Mouse (Mus musculus) spleen, adult 2 months (tissue): Measurements from ENCODE around the gene H2-Q7. TPM values are rescaled to one million over a fixed set of nuclear protein-coding genes. Genes with fewer than 3 reads are reported as not detected.
"Not testable (repeated sequence)": the region's sequence is repeated elsewhere in the genome, so short reads cannot be mapped to it uniquely, and the experiment has no call there.

ENCODE experiments used
- DNase-seq, 2 experiments: peaks; one replicate each; pipeline versions ENCODE4 v3.0.0 to v3.0.0-alpha.2; 2012 to 2021; ENCODE audit warnings: low spot score in 2 of 2, low read depth in 1 of 2
- H3K27ac ChIP-seq: fragments of 200-500 bp; 2 replicates; pipeline ENCODE4 v1.5.1; 2012; ENCODE audit warnings: low read length, inconsistent platforms; ENCODE audit not compliant: insufficient read depth
- H3K27me3 ChIP-seq: fragments of 200-500 bp; 2 replicates; pipeline ENCODE4 v1.6.1; 2012; ENCODE audit warnings: mild to moderate bottlenecking, moderate library complexity, low read length, inconsistent platforms; ENCODE audit not compliant: control insufficient read depth, insufficient read depth
- H3K36me3 ChIP-seq: fragments of 200-500 bp; 2 replicates; pipeline ENCODE4 v1.6.1; 2012; ENCODE audit warnings: mild to moderate bottlenecking, low read length, inconsistent platforms; ENCODE audit not compliant: control insufficient read depth, insufficient read depth
- H3K4me1 ChIP-seq: fragments of 200-500 bp; 2 replicates; pipeline ENCODE4 v1.6.1; 2011; ENCODE audit warnings: inconsistent platforms; ENCODE audit not compliant: control insufficient read depth, insufficient read depth, insufficient read length
- H3K4me3 ChIP-seq: fragments of 200-500 bp; 2 replicates; pipeline ENCODE4 v1.5.1; 2011; ENCODE audit warnings: mild to moderate bottlenecking, inconsistent platforms; ENCODE audit not compliant: insufficient read depth, insufficient read length; ENCODE audit errors: extremely low read depth
- CTCF ChIP-seq: fragments of 200-500 bp; IDR thresholded peaks from 2 replicates; pipeline ENCODE4 v1.5.1; 2011; ENCODE audit warnings: mild to moderate bottlenecking, inconsistent platforms; ENCODE audit not compliant: insufficient read depth, insufficient read length, insufficient replicate concordance; ENCODE audit errors: extremely low read depth
- WGBS: fragments of 180-500 bp; shearing (Covaris S2); methylation state at CpG from one replicate; pipeline ENCODE4 v1.1.7; 2018; 5-methylcytosine and 5-hydroxymethylcytosine counted together
- polyA plus RNA-seq: library from polyadenylated mRNA; depleted of rRNA; stranded (reverse); fragments of >200 nt; gene quantifications from 2 replicates; pipeline ENCODE4 v1.2.3, GENCODE M21; 2012

H2-Q7 gene
- polyA plus RNA-seq, 1 experiment: 667 TPM

DNA sequence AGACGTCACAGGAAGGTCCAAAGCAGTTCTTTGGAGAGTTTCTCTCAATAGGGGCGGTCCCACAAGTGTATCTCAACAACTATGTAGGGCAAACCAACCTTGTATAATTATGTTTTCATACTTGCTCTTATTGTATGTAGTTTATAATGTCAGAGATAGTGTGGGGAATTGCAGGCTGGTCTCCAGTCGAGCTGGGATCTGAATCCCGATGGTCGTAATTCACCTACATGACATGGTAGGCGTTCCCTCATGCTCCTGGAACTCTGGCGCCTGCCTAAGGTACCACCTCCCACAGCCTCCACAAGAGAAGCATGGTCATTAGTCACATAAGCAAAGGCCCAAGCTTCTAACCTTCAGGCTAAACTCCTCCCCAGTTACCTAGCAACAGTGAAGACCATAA, 20.2 kb upstream of the H2-Q7 start:
- DNase-seq: no peak
- H3K36me3 ChIP-seq: no peaks in the 10 kb centered on the region
- no peak overlapping the region for H3K27ac ChIP-seq
- 76% methylated on average over 7 of the region's 7 CpGs for WGBS
- H3K27me3 ChIP-seq: no peaks in the 10 kb centered on the region
- H3K4me3 ChIP-seq: no peak overlapping the region
- H3K4me1 ChIP-seq: peaks cover 5% of the 10 kb centered on the region; the same call in 1 of the 2 replicates
- TF ChIP-seq CTCF: no peak

DNA sequence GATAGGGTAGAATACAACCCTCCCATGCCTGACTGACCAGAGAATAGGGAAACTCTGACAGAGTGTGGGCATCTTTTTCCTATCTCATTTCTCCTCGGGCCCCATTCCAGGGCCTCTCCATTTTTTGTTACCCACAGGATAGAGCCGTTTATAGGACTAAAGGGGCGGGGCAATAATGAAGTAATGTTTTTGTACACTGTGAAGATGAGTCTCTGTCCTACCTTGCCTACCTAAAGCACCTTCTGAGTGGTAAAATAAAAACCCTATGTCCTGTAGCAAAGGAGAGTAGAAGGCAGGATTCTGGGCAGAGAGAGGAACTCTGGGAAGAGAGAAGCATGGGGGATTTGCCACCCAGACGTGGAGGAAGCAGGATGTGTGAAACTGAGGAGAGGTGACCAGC, 19.4 kb upstream of the H2-Q7 start:
- H3K36me3 ChIP-seq, H3K4me3 ChIP-seq, DNase-seq, H3K4me1 ChIP-seq, H3K27ac ChIP-seq, H3K27me3 ChIP-seq: not testable (repeated sequence)
- WGBS: 62% methylated on average over 4 of the region's 4 CpGs

DNA sequence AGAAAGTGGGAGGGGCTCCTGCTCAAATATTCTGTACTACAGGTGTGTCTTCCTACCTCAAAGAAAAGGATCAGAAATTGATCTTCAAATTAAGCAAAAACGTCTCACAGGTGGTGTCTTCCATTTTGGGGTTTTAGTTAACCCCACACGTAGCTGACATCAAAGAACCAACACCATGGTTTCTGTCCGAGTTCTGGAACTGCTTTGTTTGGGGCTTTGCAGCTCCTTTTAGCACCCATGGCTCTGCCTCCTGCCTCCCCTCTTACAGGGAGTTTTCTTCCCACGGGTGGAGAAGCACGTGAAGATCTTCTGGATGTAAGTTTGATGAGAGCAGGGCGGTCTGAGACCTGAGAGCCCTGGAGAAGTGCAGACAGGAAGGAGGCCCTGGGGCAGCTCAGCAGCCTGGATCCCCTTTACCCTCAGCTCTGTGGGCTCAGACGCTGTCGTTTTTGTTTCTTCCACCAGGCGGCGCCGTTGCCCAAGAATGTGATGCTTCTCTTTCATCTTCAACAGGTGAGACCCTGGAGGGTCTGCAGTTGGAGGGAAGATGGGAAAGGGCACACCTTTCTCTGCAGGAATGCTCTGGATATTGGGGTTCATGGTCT, 18.6 kb upstream of the H2-Q7 start:
- 10% methylated on average over 11 of the region's 11 CpGs for WGBS
- not testable (repeated sequence) for H3K4me3 ChIP-seq, H3K4me1 ChIP-seq, H3K27ac ChIP-seq, H3K27me3 ChIP-seq, H3K36me3 ChIP-seq
- peak in 1 of 2 experiments; percentile 36 for DNase-seq
- peak; percentile 40; the same call in 1 of the 2 replicates for TF ChIP-seq CTCF

DNA sequence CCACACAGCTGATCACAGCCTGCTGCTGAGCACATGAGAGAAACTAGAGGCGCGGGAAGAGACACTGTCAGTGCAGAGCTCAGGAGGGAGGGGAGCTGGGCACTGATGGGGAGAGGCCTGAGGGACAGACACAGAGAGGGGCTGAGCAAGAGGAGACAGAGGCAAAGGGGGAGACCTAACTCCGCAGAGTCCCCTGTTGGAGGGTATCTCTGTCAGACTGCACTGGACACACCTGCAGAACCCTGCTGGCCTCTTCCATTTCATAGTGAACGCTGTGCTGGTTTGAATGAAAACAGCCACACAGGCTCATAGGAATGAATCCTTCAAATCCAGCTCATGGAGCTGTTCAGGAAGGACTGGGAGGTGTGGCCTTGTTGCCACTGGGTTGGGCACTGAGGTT, 17.6 kb upstream of the H2-Q7 start:
- not testable (repeated sequence) for DNase-seq, H3K27me3 ChIP-seq
- WGBS: 96% methylated on average over 4 of the region's 4 CpGs

DNA sequence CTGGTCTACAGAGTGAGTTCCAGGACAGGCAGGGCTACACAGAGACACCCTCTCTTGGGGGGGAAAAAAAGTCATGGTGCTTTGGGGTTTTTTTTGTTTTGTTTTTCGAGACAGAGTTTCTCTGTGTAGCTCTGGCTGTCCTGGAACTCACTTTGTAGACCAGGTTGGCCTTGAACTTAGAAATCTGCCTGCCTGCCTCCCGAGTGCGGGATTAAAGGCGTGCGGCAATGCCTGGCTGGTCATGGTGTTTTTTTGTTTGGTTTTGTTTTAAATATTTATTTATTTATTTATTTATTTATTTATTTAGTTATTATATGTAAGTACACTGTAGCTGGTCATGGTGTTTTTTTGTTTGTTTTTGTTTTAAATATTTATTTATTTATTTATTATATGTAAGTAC, 16.6 kb upstream of the H2-Q7 start:
- not testable (repeated sequence) for H3K4me1 ChIP-seq, H3K36me3 ChIP-seq, H3K27me3 ChIP-seq, DNase-seq, H3K27ac ChIP-seq, H3K4me3 ChIP-seq
- WGBS: 89% methylated on average over 5 of the region's 5 CpGs

More for the DNA sequence above, 17.6 kb upstream of the H2-Q7 start:
- H3K36me3 ChIP-seq, H3K4me3 ChIP-seq, H3K27ac ChIP-seq, H3K4me1 ChIP-seq: not testable (repeated sequence)

DNA sequence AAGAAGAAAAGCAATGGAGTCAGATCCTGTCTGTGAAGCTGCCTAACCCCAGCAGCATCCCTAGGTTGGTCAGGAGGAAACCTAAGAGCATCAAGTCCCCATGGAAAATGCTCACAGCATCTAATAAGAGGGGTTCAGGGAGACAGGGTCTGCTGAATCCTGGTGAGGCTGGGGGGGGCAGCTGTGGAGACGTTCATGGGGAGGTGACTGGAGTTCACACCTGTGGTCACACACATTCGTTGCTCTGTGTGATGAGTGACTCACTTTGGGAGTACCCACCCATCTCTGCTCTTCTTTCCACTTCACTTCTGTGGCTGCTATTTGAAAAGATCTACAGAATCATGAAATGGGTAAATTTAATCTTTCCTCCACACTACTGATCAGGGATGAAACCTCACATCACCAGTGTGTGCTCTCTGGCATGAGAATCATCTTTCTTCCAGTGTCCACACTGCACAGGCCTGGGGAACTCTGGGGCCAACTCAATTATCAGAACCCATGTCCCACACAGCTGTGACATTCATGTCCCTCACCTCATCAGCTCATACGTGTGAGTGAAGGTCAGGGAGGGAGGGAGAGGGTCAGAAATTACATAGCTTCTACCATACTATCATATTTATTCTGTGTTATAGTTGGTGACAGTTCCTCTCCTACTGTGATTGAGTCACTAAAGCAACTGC, 15.7 kb upstream of the H2-Q7 start:
- H3K27me3 ChIP-seq, H3K4me1 ChIP-seq, H3K36me3 ChIP-seq, H3K4me3 ChIP-seq, H3K27ac ChIP-seq: not testable (repeated sequence)
- DNase-seq: peak in 1 of 2 experiments; percentile 2
- 36% methylated on average over 3 of the region's 3 CpGs for WGBS

DNA sequence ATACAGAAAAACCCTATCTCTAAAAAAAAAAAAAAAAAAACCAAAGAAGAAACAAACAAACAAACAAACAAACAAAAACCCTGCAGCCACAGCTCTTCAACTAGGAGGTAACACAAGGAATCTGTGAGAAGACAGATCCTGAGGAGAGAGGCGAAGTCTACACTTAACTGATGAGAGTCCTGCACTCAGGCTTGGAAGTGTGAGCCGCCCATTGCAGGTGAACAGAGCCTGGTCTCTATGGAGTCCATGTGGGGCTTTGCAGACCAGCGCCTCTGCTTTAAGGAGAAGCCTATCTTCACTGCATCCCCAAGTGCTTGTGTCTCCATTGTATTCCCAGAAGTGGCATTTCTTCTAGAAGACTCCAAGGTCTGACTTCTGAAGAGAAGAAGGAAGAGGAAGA, 14.8 kb upstream of the H2-Q7 start:
- DNase-seq, H3K27ac ChIP-seq, H3K4me1 ChIP-seq, H3K27me3 ChIP-seq, H3K36me3 ChIP-seq: not testable (repeated sequence)
- WGBS: 78% methylated on average over 3 of the region's 3 CpGs
- peak overlapping the region; percentile 36; the same call in 1 of the 2 replicates for H3K4me3 ChIP-seq
